Mouse (Mus musculus) lung, embryonic 14.5 days (tissue): Measurements from ENCODE around the gene Rps15a. TPM values are rescaled to one million over a fixed set of nuclear protein-coding genes. Genes with fewer than 3 reads are reported as not detected.

Source experiments
- ATAC-seq: fragments of 200-750 bp; cut with Nextera tagmentation; 2 replicates; pipeline ENCODE4 v1.8.0; 2017; ENCODE audit warnings: mild to moderate bottlenecking, moderate TSS enrichment, moderate library complexity; ENCODE audit not compliant: insufficient read depth
- DNase-seq: peaks from one replicate; pipeline ENCODE4 v3.0.0-alpha.2; 2015
- H3K27ac ChIP-seq: fragments of 300-500 bp; sonication (generic); 2 replicates; pipeline ENCODE4 v1.5.1; 2014; ENCODE audit warnings: low read depth, mild to moderate bottlenecking, moderate library complexity
- H3K27me3 ChIP-seq: fragments of 300-500 bp; sonication (generic); 2 replicates; pipeline ENCODE4 v1.6.1; 2014; ENCODE audit warnings: low read length, control low read depth; ENCODE audit not compliant: insufficient read depth
- H3K36me3 ChIP-seq: fragments of 300-500 bp; sonication (generic); 2 replicates; pipeline ENCODE4 v1.6.1; 2014; ENCODE audit warnings: control low read depth; ENCODE audit not compliant: insufficient read depth
- H3K4me1 ChIP-seq: fragments of 300-500 bp; sonication (generic); 2 replicates; pipeline ENCODE4 v1.6.1; 2014; ENCODE audit warnings: antibody characterized with exemption, control low read depth; ENCODE audit not compliant: insufficient read depth
- H3K4me2 ChIP-seq: fragments of 300-500 bp; sonication (generic); 2 replicates; pipeline ENCODE4 v1.6.1; 2014; ENCODE audit warnings: mild to moderate bottlenecking
- H3K4me3 ChIP-seq: fragments of 300-500 bp; sonication (generic); 2 replicates; pipeline ENCODE4 v1.5.1; 2014; ENCODE audit warnings: low read depth, low read length
- H3K9ac ChIP-seq: fragments of 300-500 bp; sonication (generic); 2 replicates; pipeline ENCODE4 v1.6.1; 2014
- H3K9me3 ChIP-seq: fragments of 300-500 bp; sonication (generic); 2 replicates; pipeline ENCODE4 v1.6.1; 2016; ENCODE audit warnings: low read depth, low read length, control low read depth
- CTCF ChIP-seq: IDR thresholded peaks from 2 replicates; pipeline ENCODE4 v1.5.1; 2016; ENCODE audit warnings: antibody characterized with exemption, low read depth
- WGBS: fragments of 180-500 bp; shearing (Covaris S2); extraction: QIAGEN DNeasy Blood & Tissue Kit; methylation state at CpG from one replicate; pipeline ENCODE4 v1.1.7; 2014; 5-methylcytosine and 5-hydroxymethylcytosine counted together
- polyA plus RNA-seq: library from polyadenylated mRNA; unstranded; fragments of >200 nt; fragmentation: Nextera tagmentation; extraction: Ambion mirVana; gene quantifications from 2 replicates; pipeline ENCODE4 v1.2.1, GENCODE M21; 2014

Rps15a gene
- polyA plus RNA-seq = 868 and 955 TPM in 2 replicates

GRCm38 (mm10) chr7:118115877-118116568 lies at the start of gene Rps15a:
Gene Rps15a (minus strand): TSS chr7:118116188.
- Histone ChIP-seq H3K4me2 (peak within 1 kb of the TSS; percentile 72), H3K27me3 (no peaks in the 10 kb centered on the region), H3K4me1 (peaks cover 14% of the 10 kb centered on the region), H3K4me3 (peak within 1 kb of the TSS; percentile 98), H3K36me3 (peaks cover 73% of the 10 kb centered on the region), H3K9me3 (no peaks in the 10 kb centered on the region), H3K9ac (peak within 1 kb of the TSS; percentile 100), H3K27ac (peak within 1 kb of the TSS; percentile 93)
- WGBS = under 1% methylated on average over 40 of the region's 40 CpGs
- ATAC-seq (peak; percentile 72), DNase-seq (peak; percentile 99)
- TF ChIP-seq CTCF = 0 out of 2 replicates have a peak, but pooled peaks have one; percentile 6

GRCm38 (mm10) chr7:118163006-118163405 lies 47.0 kb upstream of the Rps15a start:
- no peak for TF ChIP-seq CTCF
- Histone ChIP-seq H3K4me3 (no peak overlapping the region), H3K27me3 (no peaks in the 10 kb centered on the region), H3K9me3 (no peaks in the 10 kb centered on the region), H3K27ac (no peak overlapping the region), H3K36me3 (peaks cover 57% of the 10 kb centered on the region), H3K4me2 (no peak overlapping the region), H3K9ac (no peak overlapping the region), H3K4me1 (no peaks in the 10 kb centered on the region)
- DNase-seq (no peak), ATAC-seq (no peak)
- 95% methylated on average over 8 of the region's 8 CpGs for WGBS

DNA sequence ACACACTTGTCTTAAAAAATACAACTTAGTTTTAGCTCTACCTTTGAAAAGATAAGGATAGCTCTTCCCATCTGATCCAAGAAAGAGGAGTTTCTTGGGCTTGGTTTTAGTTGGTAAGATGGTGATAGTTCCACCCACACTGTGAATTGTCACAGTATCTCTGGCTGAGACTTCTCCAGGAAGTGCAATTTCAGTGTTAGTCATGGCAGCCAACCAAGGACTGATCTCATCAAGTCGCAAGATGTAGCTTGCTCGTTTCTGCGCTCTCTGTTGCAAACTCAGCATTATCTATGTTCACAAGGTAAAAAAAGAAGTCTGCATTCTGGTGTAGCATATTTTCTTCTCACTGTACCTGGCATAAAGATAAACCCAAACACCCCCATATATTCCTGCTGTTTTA lies 44.1 kb upstream of the Rps15a start:
- peaks cover 56% of the 10 kb centered on the region for H3K36me3 ChIP-seq
- 88% methylated on average over 3 of the region's 3 CpGs for WGBS
- no peak for TF ChIP-seq CTCF

DNA sequence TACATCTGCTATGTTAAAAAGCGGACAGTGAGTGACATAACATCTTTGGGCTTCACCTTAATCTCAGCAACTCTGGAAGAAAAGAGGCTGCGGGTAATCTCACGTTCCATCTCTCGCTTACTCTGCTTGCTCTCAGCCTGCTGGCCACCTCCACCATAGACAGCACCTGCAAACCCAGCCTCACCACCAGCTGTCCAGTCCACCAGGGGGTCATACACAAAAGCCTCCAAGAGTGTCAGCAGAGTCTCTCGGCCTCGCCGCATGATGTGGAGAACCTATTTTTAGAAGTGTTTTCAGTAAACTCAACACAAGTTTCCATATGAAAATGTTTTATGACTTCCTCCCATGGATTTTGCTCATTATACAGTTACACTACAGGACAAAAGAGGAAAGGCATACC lies 40.5 kb upstream of the Rps15a start:
- H3K9me3 ChIP-seq = no peaks in the 10 kb centered on the region
- H3K4me3 ChIP-seq = no peak overlapping the region
- no peak overlapping the region for H3K27ac ChIP-seq
- no peak overlapping the region for H3K9ac ChIP-seq
- no peaks in the 10 kb centered on the region for H3K4me1 ChIP-seq
- no peaks in the 10 kb centered on the region for H3K27me3 ChIP-seq
- H3K36me3 ChIP-seq = peaks cover 80% of the 10 kb centered on the region
- 90% methylated on average over 7 of the region's 7 CpGs for WGBS
- no peak for TF ChIP-seq CTCF
- ATAC-seq (no peak), DNase-seq (no peak)
- H3K4me2 ChIP-seq = no peak overlapping the region

More for the DNA sequence above, 44.1 kb upstream of the Rps15a start:
- Histone ChIP-seq H3K4me3 (no peak overlapping the region), H3K9me3 (no peaks in the 10 kb centered on the region), H3K27ac (no peak overlapping the region), H3K9ac (no peak overlapping the region), H3K4me2 (no peak overlapping the region), H3K4me1 (no peaks in the 10 kb centered on the region), H3K27me3 (no peaks in the 10 kb centered on the region)
- ATAC-seq (no peak), DNase-seq (no peak)

GRCm38 (mm10) chr7:118154150-118154549 lies 38.2 kb upstream of the Rps15a start:
- H3K9ac ChIP-seq = no peak overlapping the region
- H3K4me1 ChIP-seq = no peaks in the 10 kb centered on the region
- peaks cover 80% of the 10 kb centered on the region for H3K36me3 ChIP-seq
- WGBS = 87% methylated on average over 6 of the region's 6 CpGs
- no peak overlapping the region for H3K4me3 ChIP-seq
- ATAC-seq (no peak), DNase-seq (no peak)
- H3K27me3 ChIP-seq = no peaks in the 10 kb centered on the region
- H3K27ac ChIP-seq = no peak overlapping the region
- no peaks in the 10 kb centered on the region for H3K9me3 ChIP-seq
- TF ChIP-seq CTCF = no peak
- H3K4me2 ChIP-seq = no peak overlapping the region

GRCm38 (mm10) chr7:118143602-118144001 lies 27.6 kb upstream of the Rps15a start:
- no peaks in the 10 kb centered on the region for H3K4me1 ChIP-seq
- no peaks in the 10 kb centered on the region for H3K9me3 ChIP-seq
- no peak overlapping the region for H3K4me2 ChIP-seq
- no peak overlapping the region for H3K4me3 ChIP-seq
- TF ChIP-seq CTCF = no peak
- DNase-seq (no peak), ATAC-seq (no peak)
- H3K9ac ChIP-seq = no peak overlapping the region
- H3K27ac ChIP-seq = no peak overlapping the region
- WGBS = 86% methylated on average over 3 of the region's 3 CpGs
- peaks cover 85% of the 10 kb centered on the region for H3K36me3 ChIP-seq
- H3K27me3 ChIP-seq = no peaks in the 10 kb centered on the region

GRCm38 (mm10) chr7:118143123-118143522 lies 27.1 kb upstream of the Rps15a start:
- Histone ChIP-seq H3K4me2 (no peak overlapping the region), H3K4me3 (no peak overlapping the region), H3K27ac (no peak overlapping the region), H3K9me3 (no peaks in the 10 kb centered on the region), H3K36me3 (peaks cover 82% of the 10 kb centered on the region), H3K4me1 (no peaks in the 10 kb centered on the region), H3K27me3 (no peaks in the 10 kb centered on the region), H3K9ac (no peak overlapping the region)
- DNase-seq = no peak
- TF ChIP-seq CTCF = no peak
- 81% methylated on average over 4 of the region's 4 CpGs for WGBS
- ATAC-seq = no peak

- Histone ChIP-seq H3K27ac (no peak overlapping the region), H3K4me3 (no peak overlapping the region), H3K4me1 (no peaks in the 10 kb centered on the region), H3K36me3 (peaks cover 86% of the 10 kb centered on the region), H3K9ac (no peak overlapping the region), H3K4me2 (no peak overlapping the region), H3K9me3 (no peaks in the 10 kb centered on the region), H3K27me3 (no peaks in the 10 kb centered on the region)
- no peak for TF ChIP-seq CTCF
- DNase-seq (no peak), ATAC-seq (no peak)
- 93% methylated on average over 7 of the region's 7 CpGs for WGBS
These were observed 25.3 kb upstream of the Rps15a start for GRCm38 (mm10) chr7:118141271-118141670.
